Mouse (Mus musculus) liver, embryonic 13.5 days (tissue): ENCODE results near the gene Gle1. TPM values are rescaled to one million over a fixed set of nuclear protein-coding genes. Genes with fewer than 3 reads are reported as not detected.

Experiments
- microRNA-seq: library from miRNA; unstranded; fragments of <30 nt; microRNA quantifications from one replicate; pipeline ENCODE4, GENCODE M21; 2016
- polyA plus RNA-seq: library from polyadenylated mRNA; unstranded; fragments of >200 nt; fragmentation: Nextera tagmentation; extraction: Ambion mirVana; gene quantifications from 2 replicates; pipeline ENCODE4 v1.2.1, GENCODE M21; 2015

The Gle1 gene
- polyA plus RNA-seq, 1 experiment from 2014 or later = 29.8 TPM

Small RNA genes lying within 50 kb of the gene (microRNA-seq; reads per million reads assigned to microRNA genes)
- not detected for gene Mir6997

Other genes starting within 250 kb of the Gle1 start
- gene Gm13420, start 183.7 kb upstream of the Gle1 start, polyA plus RNA-seq = 0.30 TPM in 2 replicates
- not detected in 2 replicates for gene Gm13547, start 176.1 kb upstream of the Gle1 start, polyA plus RNA-seq
- gene Coq4, start 147.9 kb upstream of the Gle1 start, polyA plus RNA-seq = 15.2 and 15.6 TPM in 2 replicates
- 16.2 and 19.1 TPM in 2 replicates for gene Trub2, start 146.9 kb upstream of the Gle1 start, polyA plus RNA-seq
- gene Slc27a4, start 132.8 kb upstream of the Gle1 start, polyA plus RNA-seq = 2.3 and 2.4 TPM in 2 replicates
- gene Urm1, start 115.4 kb upstream of the Gle1 start, polyA plus RNA-seq = 9.9 and 11.4 TPM in 2 replicates
- gene Cercam, start 66.3 kb upstream of the Gle1 start, polyA plus RNA-seq = 31.1 and 39.0 TPM in 2 replicates
- gene Odf2, start 46.2 kb upstream of the Gle1 start, polyA plus RNA-seq = 39.5 and 49.9 TPM in 2 replicates
- 10.9 and 11.3 TPM in 2 replicates for gene Sptan1, start 30.1 kb downstream of the Gle1 start, polyA plus RNA-seq
- gene Wdr34, start 113.5 kb downstream of the Gle1 start, polyA plus RNA-seq = 9.9 and 10.7 TPM in 2 replicates
- 317 and 337 TPM in 2 replicates for gene Set, start 122.0 kb downstream of the Gle1 start, polyA plus RNA-seq
- gene Pkn3, start 142.3 kb downstream of the Gle1 start, polyA plus RNA-seq = 3.1 and 3.2 TPM in 2 replicates
- 22.8 and 23.9 TPM in 2 replicates for gene Zdhhc12, start 158.2 kb downstream of the Gle1 start, polyA plus RNA-seq
- gene Zer1, start 189.2 kb downstream of the Gle1 start, polyA plus RNA-seq = 2.2 and 2.6 TPM in 2 replicates
- 2.8 and 3.7 TPM in 2 replicates for gene Tbc1d13, start 198.3 kb downstream of the Gle1 start, polyA plus RNA-seq
- gene Endog, start 236.1 kb downstream of the Gle1 start, polyA plus RNA-seq = 14.2 and 15.6 TPM in 2 replicates
- gene Spout1, start 243.0 kb downstream of the Gle1 start, polyA plus RNA-seq = 40.5 and 42.5 TPM in 2 replicates